Mouse (Mus musculus) myocyte (in vitro differentiated cells): Measurements from ENCODE around the gene Gtsf1l. TPM values are rescaled to one million over a fixed set of nuclear protein-coding genes. Genes with fewer than 3 reads are reported as not detected.
A peak's percentile ranks its signal among the peaks of the same experiment; 100 is the strongest.

Experiments
- H3K27me3 ChIP-seq: one replicate; pipeline ENCODE4 v1.6.1; 2011; ENCODE audit not compliant: control insufficient read depth, insufficient read depth, insufficient read length
- H3K36me3 ChIP-seq: one replicate; pipeline ENCODE4 v1.6.1; 2011; ENCODE audit not compliant: control insufficient read depth, insufficient read depth
- H3K4me2 ChIP-seq: one replicate; pipeline ENCODE4 v1.6.1; 2011; ENCODE audit warnings: low read depth, control low read depth
- H3K4me3 ChIP-seq: one replicate; pipeline ENCODE4 v1.5.1; 2011; ENCODE audit warnings: mild to moderate bottlenecking, control low read depth, moderate library complexity
- H3K79me2 ChIP-seq: one replicate; pipeline ENCODE4 v1.6.1; 2011; ENCODE audit not compliant: control insufficient read depth, insufficient read depth
- H3ac ChIP-seq: one replicate; pipeline ENCODE4 v1.6.1; 2011; ENCODE audit not compliant: control insufficient read depth, insufficient read length
- CEBPB ChIP-seq: IDR thresholded peaks from 2 replicates; pipeline ENCODE4 v1.6.1; 2011; ENCODE audit warnings: mild to moderate bottlenecking, moderate library complexity; ENCODE audit not compliant: poor library complexity, insufficient read depth, severe bottlenecking
- E2F4 ChIP-seq: IDR thresholded peaks from one replicate; pipeline ENCODE4 v1.6.1; 2011; ENCODE audit warnings: mild to moderate bottlenecking, control low read depth, moderate library complexity; ENCODE audit not compliant: insufficient read depth
- MAX ChIP-seq: IDR thresholded peaks from one replicate; pipeline ENCODE4 v1.6.1; 2011; ENCODE audit warnings: low read depth, mild to moderate bottlenecking, control low read depth
- MYOD1 ChIP-seq, 3 experiments: IDR thresholded peaks; one replicate each; pipeline ENCODE4 v1.6.1; 2011; ENCODE audit warnings: control low read depth in 2 of 3, low read depth in 2 of 3, mild to moderate bottlenecking in 2 of 3, moderate library complexity in 1 of 3; ENCODE audit not compliant: insufficient read length in 2 of 3, control insufficient read depth in 1 of 3
- MYOG ChIP-seq, 3 experiments: IDR thresholded peaks; one replicate each; pipeline ENCODE4 v1.6.1; 2011; ENCODE audit warnings: control low read depth in 2 of 3, low read depth in 2 of 3, mild to moderate bottlenecking in 2 of 3; ENCODE audit not compliant: insufficient read length in 2 of 3, control insufficient read depth in 1 of 3, insufficient read depth in 1 of 3
- POLR2A ChIP-seq: IDR thresholded peaks from one replicate; pipeline ENCODE4 v1.6.1; 2011; ENCODE audit warnings: low read depth, mild to moderate bottlenecking, control low read depth, moderate library complexity; ENCODE audit not compliant: insufficient read length
- POLR2AphosphoS2 ChIP-seq: IDR thresholded peaks from one replicate; pipeline ENCODE4 v1.6.1; 2011; ENCODE audit warnings: low read depth, control low read depth; ENCODE audit not compliant: insufficient read length
- REST ChIP-seq: IDR thresholded peaks from one replicate; pipeline ENCODE4 v1.6.1; 2011; ENCODE audit warnings: mild to moderate bottlenecking, control low read depth, moderate library complexity; ENCODE audit not compliant: insufficient read depth, insufficient read length
- SRF ChIP-seq: IDR thresholded peaks from one replicate; pipeline ENCODE4 v1.6.1; 2011; ENCODE audit warnings: low read depth; ENCODE audit not compliant: control insufficient read depth, insufficient read length
- TCF12 ChIP-seq: IDR thresholded peaks from one replicate; pipeline ENCODE4 v1.6.1; 2011; ENCODE audit warnings: mild to moderate bottlenecking, control low read depth; ENCODE audit not compliant: poor library complexity, insufficient read depth, severe bottlenecking
- TCF3 ChIP-seq: IDR thresholded peaks from one replicate; pipeline ENCODE4 v1.6.1; 2011; ENCODE audit warnings: low read depth, control low read depth; ENCODE audit not compliant: insufficient read length
- USF1 ChIP-seq: IDR thresholded peaks from one replicate; pipeline ENCODE4 v1.6.1; 2011; ENCODE audit warnings: low read depth, mild to moderate bottlenecking, control low read depth, moderate library complexity
- polyA plus RNA-seq: library from polyadenylated mRNA; unstranded; fragments of >200 nt; fragmentation: generic; extraction: Trizol; gene quantifications from one replicate; pipeline ENCODE4 v1.2.1, GENCODE M21; 2012; ENCODE audit warnings: missing spikeins

Gtsf1l gene
- polyA plus RNA-seq, 1 experiment: not detected

DNA sequence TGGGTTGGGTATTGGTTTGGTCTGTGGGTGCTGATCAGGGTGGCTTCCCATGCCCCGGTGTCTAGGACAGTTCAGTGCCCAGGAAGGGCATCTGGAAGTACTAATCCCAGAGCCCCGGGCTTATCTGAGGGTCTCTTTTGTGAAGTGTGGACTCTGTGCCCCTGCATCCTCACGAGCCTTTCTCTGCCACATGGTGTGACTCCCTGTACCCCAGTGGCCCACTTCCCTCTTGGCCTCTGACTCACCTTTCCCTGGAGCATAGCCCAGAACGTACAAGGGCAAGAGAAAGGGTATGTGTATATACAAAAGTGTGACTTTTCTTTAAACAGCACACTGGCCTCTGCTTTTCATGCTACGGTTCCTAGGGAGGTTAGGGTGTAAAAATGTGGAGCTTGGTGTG is 31.9 kb downstream of the Gtsf1l start:
- Histone ChIP-seq H3ac (peak overlapping the region; percentile 6), H3K27me3 (no peaks in the 10 kb centered on the region), H3K4me2 (peak overlapping the region; percentile 85), H3K4me3 (peak overlapping the region; percentile 51), H3K79me2 (no peaks in the 10 kb centered on the region), H3K36me3 (no peaks in the 10 kb centered on the region)
- no peak for TF ChIP-seq REST
- TF ChIP-seq TCF3: no peak
- TF ChIP-seq MYOG (IDR thresholded peaks at IDR 0.05; ENCODE audit: control insufficient read depth in 1 of 3, insufficient read depth in 1 of 3, insufficient read length in 2 of 3, low read depth in 2 of 3): no peak
- TF ChIP-seq POLR2A: no peak
- TF ChIP-seq USF1: no peak
- no peak for TF ChIP-seq SRF
- TF ChIP-seq MYOD1 (IDR thresholded peaks at IDR 0.05; ENCODE audit: control insufficient read depth in 1 of 3, insufficient read length in 2 of 3, low read depth in 2 of 3): no peak
- no peak for TF ChIP-seq TCF12
- no peak for TF ChIP-seq E2F4
- TF ChIP-seq POLR2AphosphoS2: no peak
- no peak for TF ChIP-seq MAX

GRCm38 (mm10) chr2:163054891-163055494 is 32.7 kb downstream of the Gtsf1l start:
- Histone ChIP-seq H3K36me3 (no peaks in the 10 kb centered on the region), H3K4me2 (peak overlapping the region; percentile 85), H3ac (peak overlapping the region; percentile 6), H3K27me3 (no peaks in the 10 kb centered on the region), H3K79me2 (no peaks in the 10 kb centered on the region), H3K4me3 (peak overlapping the region; percentile 51)
- TF ChIP-seq MYOG (IDR thresholded peaks at IDR 0.05; ENCODE audit: control insufficient read depth in 1 of 3, insufficient read depth in 1 of 3, insufficient read length in 2 of 3, low read depth in 2 of 3): no peak
- TF ChIP-seq POLR2A: no peak
- no peak for TF ChIP-seq TCF12
- TF ChIP-seq SRF: no peak
- TF ChIP-seq REST: no peak
- TF ChIP-seq E2F4: no peak
- TF ChIP-seq CEBPB: no peak
- TF ChIP-seq USF1: no peak
- TF ChIP-seq MAX: no peak
- no peak for TF ChIP-seq TCF3
- no peak for TF ChIP-seq POLR2AphosphoS2
- TF ChIP-seq MYOD1 (IDR thresholded peaks at IDR 0.05; ENCODE audit: control insufficient read depth in 1 of 3, insufficient read length in 2 of 3, low read depth in 2 of 3): no peak

DNA sequence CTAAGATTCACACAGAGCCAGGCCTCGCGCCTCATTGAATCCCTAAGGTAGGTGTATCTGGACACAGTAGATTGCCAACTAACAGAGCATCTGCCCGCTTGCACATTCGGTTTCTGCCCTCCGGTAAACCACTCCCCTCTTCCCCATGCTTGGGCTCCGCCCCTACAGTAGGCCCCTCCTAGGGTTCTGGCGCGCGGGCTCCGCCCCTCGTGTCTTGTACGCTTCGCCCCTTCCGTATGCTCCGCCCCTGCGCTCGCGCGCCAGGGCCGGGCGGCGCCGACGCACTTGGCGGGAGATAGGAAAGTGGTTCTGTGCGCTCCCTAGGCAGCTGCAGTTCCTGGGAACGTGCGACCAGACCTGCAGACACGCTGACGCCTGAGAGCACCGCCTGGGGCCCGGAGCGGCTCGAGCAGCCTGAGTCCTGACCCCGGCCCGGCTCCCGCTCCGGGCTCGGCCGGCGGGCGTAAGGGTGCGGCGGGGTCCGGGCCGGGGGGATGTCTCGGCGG is 33.3 kb downstream of the Gtsf1l start, which contains the start of gene Mybl2:
Gene Mybl2 (plus strand): TSS at position 353 of the 506 bp plus-strand sequence.
- H3K4me2 ChIP-seq: peak within 1 kb of the TSS; percentile 85
- H3K36me3 ChIP-seq: no peaks in the 10 kb centered on the region
- no peaks in the 10 kb centered on the region for H3K79me2 ChIP-seq
- TF ChIP-seq E2F4 (peak; percentile 98), POLR2AphosphoS2 (peak; percentile 71), MYOG (IDR thresholded peaks at IDR 0.05; ENCODE audit: control insufficient read depth in 1 of 3, insufficient read depth in 1 of 3, insufficient read length in 2 of 3, low read depth in 2 of 3) (no peak), TCF3 (no peak), CEBPB (no peak), USF1 (no peak), REST (no peak), TCF12 (no peak), POLR2A (peak; percentile 63), SRF (peak; percentile 44), MAX (no peak), MYOD1 (IDR thresholded peaks at IDR 0.05; ENCODE audit: control insufficient read depth in 1 of 3, insufficient read length in 2 of 3, low read depth in 2 of 3) (peak in 1 of 3 experiments; percentile 32)
- H3ac ChIP-seq: peak within 1 kb of the TSS; percentile 6
- peak within 1 kb of the TSS; percentile 51 for H3K4me3 ChIP-seq
- H3K27me3 ChIP-seq: no peaks in the 10 kb centered on the region

DNA sequence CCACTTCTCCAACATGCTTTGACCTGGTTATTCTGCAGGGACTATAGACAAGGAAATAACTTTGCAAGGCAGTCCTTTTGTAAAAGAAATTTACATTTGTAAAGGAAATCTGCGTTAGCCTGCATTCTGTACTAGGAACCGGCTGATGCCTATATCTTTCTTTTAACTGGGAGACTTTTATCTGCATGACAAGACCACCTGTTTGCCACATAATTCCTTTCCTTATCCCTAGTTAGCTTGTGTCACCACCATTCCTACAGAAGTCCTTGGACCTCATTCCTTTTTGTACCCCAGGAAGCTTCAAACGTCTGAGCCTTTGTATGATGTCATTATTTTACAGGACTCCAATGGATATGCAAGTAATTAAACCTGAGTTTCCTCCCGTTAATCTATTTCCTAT is 34.8 kb downstream of the Gtsf1l start:
- H3K79me2 ChIP-seq: no peaks in the 10 kb centered on the region
- no peaks in the 10 kb centered on the region for H3K36me3 ChIP-seq
- TF ChIP-seq MAX: no peak
- no peak for TF ChIP-seq E2F4
- TF ChIP-seq MYOD1 (IDR thresholded peaks at IDR 0.05; ENCODE audit: control insufficient read depth in 1 of 3, insufficient read length in 2 of 3, low read depth in 2 of 3): no peak
- no peak for TF ChIP-seq USF1
- TF ChIP-seq TCF12: no peak
- no peak for TF ChIP-seq TCF3
- TF ChIP-seq REST: no peak
- no peak overlapping the region for H3K4me2 ChIP-seq
- no peak overlapping the region for H3K4me3 ChIP-seq
- H3ac ChIP-seq: no peak overlapping the region
- no peaks in the 10 kb centered on the region for H3K27me3 ChIP-seq

- Histone ChIP-seq H3K4me2 (no peak overlapping the region), H3K27me3 (no peaks in the 10 kb centered on the region), H3ac (no peak overlapping the region), H3K79me2 (no peaks in the 10 kb centered on the region), H3K36me3 (no peaks in the 10 kb centered on the region), H3K4me3 (no peak overlapping the region)
- TF ChIP-seq MYOG (IDR thresholded peaks at IDR 0.05; ENCODE audit: control insufficient read depth in 1 of 3, insufficient read depth in 1 of 3, insufficient read length in 2 of 3, low read depth in 2 of 3) (no peak), CEBPB (no peak), REST (no peak), POLR2A (no peak)
These were observed 35.6 kb downstream of the Gtsf1l start for GRCm38 (mm10) chr2:163052101-163052500.
